Mouse (Mus musculus) layer of hippocampus, adult 8-10 months (tissue): ENCODE results near the gene Ncam1. TPM values are rescaled to one million over a fixed set of nuclear protein-coding genes. Genes with fewer than 3 reads are reported as not detected.
A peak's percentile ranks its signal among the peaks of the same experiment; 100 is the strongest.

Source experiments
- DNase-seq, 2 experiments: peaks; one replicate each; pipeline ENCODE4 v3.0.0; 2022; ENCODE audit warnings: low spot score in 2 of 2
- total RNA-seq, 4 experiments: library from RNA; stranded (reverse); gene quantifications; 2 replicates each; pipeline ENCODE4 v1.2.4; 2022

Ncam1 gene
- 100 to 1,000 TPM; 308 to 320 (median 317) TPM for total RNA-seq

GRCm38 (mm10) chr9:49798806-49799205 is at the start of gene Ncam1:
Ncam1 (minus strand) TSS chr9:49798925.
- peak; percentile 96 to 98 for DNase-seq

DNA sequence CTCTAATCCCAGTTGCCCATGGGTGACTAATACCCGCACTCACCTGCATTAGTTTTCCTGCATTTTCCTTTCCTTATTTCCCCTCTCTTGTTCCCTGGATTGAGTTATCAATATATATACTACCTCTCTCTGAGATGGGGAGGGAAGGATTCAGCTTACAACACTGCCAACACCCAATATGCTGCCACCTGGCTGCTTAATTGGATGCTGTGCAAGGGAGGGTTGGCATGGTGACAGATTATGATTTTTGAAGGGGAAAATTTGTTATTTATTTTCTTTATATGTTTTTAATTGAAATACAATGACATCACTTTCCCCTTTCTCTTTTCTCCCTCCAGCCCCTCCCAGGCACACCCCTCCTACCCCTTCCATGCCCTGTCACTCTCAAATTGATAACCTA is 35.3 kb upstream of the Ncam1 start:
- no peak for DNase-seq

DNA sequence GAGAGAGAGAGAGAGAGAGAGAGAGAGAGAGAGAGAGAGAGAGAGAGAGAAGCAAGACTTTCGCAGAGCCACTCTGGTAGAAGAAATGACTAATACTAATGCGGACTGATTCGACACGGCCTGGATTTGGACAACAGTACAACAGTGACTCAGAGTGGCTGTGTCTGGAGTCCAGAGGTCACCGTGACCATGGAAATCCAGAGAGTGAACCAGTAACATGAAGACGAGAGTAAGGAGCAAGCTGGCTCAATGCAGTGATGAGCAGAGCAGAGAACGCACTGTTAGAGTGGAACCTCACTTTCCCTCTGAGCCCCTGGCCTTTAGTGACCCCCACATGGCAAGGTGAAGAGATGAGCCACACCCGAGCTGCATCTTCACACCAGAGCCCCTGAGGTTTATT is 28.9 kb upstream of the Ncam1 start:
- DNase-seq = no peak

DNA sequence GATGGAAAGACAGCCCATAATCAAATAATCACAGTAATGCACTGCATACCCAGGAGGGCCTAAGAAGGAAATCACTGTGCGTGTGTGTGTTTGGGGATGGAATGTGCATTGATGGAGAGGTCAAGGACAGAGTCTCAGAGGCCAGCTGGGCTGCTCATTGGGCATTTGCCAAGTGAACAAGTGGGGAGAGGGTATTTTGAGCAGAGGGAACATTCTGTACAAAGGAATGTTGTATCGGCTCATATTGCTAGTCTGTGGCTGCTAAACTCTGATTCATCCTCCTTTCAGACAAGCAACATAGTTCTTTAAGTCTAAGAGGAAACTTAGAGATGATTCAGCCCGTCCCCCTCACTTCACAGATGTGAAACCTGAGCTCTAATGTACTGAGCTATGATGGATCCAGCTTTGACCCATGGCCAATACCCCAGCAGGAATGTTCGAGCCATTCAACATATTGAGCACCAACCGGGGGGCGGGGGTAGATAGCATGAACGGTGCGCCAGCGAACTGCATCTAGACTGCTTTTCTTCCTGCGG is 17.5 kb upstream of the Ncam1 start:
- DNase-seq = no peak

DNA sequence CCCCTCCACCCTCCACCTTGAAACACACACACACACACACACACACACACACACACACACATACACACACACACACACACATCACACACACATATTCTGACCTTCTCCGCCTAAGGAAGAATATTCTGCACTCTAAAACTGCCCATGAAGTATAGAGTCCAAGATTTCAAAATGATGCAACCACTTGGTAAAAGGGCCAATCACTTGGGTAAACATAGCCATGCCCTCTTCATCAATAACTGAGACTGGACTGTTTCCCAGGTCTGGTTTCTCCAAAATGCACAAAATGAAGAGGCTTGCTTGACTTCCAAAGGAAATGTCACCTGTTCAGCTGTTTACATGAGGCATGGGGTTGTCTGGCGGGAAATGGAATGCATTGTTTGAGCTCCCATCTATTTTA is 15.7 kb upstream of the Ncam1 start:
- DNase-seq = no peak

DNA sequence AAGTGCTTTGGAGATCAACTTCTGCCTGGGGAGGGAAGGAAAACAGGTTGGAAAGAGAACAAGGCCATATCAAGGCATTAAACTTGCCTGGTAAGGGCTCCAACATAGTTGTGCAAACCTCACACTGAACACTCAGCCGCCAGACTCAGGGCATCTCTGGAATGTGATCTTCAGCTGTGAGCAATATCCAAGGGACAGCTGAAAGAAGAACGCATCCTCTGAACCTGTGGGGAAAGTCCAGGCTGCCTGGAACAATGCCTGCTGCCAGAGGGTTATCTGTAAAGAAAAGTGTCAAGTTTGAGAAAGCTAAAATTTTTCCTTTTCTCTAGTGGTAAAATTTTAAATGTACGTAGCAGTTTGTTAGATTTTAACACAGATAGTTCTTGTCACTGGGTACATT is 4.5 kb upstream of the Ncam1 start:
- DNase-seq = no peak

DNA sequence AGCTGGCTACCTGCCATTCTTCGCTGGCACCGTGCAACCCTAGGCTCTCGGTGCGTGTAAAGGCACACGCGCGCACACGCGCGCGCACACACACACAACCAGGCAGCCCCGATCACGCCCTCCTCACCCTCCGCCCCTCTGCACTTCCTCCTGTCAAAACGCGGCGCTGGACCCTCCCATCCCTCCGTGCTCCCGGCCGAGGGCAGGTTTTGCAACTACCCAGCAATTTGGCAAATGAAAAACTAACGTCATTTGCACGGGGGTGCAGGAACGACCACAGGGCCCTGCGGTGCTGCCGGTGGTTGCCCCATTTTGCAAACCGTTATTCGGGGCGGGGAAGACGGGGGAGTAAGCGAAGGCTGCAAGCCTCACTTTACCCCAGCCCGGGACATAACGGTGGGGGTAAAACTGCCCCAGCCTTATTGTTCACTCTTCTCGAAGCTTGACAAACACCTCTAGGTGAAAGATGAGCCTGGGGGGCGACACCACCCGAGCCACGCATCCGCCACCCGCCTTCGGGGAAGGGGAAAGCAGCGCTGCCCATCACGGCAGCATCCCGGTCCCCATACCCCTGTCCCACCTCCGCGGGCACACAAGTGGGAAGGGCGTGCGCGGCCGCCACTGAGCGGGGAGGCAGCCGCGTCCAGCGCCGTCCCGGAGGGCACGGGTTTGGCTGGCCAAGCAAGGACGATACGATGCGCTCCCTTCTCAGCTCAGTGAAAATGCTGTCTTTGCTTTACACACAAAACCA is 729 bp downstream of the Ncam1 start:
- DNase-seq = peak; percentile 69 to 71

DNA sequence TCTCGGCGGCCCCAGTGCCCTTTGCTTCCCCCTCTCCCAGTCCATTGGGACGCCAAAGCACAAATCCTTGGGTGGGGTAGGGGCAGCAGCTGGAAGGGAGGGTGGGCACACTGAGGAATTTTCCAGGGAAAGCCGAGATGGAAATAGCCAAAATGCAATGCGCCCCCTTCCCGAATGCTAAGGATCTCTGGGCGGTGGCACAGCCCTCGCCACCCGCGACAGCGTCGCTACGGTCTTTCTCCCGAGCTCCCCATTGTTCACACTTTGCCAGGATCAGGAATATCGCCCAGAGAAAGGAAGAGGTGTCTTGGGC is 1.3 kb downstream of the Ncam1 start:
- DNase-seq = no peak

DNA sequence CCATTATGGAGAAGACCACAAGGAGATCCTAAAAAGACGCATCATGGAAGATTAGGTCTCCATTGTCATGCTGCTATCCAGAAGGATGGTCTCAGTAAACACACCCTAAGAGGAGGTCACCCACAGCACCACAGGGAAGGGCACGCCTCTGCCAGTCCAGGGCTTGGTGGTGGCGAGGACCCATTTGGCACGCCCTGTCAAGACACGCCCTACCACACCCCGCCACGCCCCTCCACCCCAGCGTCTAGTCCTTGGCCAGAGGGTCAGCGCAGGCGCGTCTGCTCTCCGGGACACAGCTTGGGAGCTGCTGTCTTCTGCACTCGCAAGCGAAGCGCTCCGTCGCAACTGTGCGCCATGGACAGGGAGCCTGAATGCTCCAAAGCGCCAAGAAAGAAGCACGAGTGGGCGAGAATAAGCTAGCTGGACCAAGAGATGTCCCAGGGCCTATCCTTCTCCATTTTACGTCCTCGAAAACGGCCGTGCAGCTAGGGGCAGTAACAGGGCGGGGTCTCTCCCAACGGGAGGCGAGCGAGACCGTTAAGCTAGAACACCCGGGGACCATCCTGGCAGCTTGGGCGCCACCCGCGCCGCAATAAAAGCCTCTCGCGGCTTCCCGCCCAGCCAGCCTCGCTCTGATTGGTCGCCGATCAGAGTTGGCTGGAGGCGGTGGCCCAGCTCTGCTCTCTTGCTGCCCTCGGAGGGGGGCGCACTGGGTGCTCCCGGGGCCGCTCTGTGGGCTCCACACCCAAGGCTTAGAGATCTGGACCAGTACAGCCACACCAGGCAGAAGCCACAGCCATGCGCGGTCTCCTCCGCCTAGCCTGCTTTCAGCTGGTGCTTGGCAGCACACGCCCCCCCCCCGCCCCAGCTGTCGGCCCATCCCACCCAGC is 1.9 kb downstream of the Ncam1 start:
- DNase-seq = peak; percentile 81 to 84

- no peak for DNase-seq
Observed at GRCm38 (mm10) chr9:49795881-49796280, 2.8 kb downstream of the Ncam1 start.

DNA sequence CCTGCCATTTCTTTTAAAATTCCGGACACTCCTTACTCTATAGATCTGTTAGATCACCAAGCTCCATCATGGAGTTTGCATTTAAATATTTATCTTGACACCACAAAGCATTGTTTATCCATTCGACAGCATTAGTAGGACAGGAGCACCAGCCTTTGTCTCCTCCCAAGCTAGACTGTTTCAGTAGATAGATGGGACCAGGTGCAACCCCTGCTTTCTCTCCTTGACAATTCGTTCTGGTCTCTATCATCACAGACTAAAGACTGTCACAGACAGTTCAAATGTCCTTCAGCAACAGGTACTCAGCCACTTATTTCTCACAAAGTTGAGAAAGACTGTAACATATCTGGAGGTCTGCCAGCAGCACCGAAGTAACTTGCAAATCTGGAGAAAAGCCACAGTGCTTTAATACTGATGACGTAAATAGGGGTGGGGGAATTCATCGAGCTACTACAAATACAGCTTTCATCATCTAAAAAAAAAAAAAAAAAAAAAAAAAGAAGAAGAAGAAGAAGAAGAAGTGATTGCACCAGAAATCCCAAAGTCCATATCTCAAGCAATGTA is 4.7 kb downstream of the Ncam1 start:
- DNase-seq = no peak

- DNase-seq = no peak
Observed at GRCm38 (mm10) chr9:49793241-49793640, 5.5 kb downstream of the Ncam1 start.

GRCm38 (mm10) chr9:49792646-49793045 is 6.1 kb downstream of the Ncam1 start:
- no peak for DNase-seq

- no peak for DNase-seq
Observed at GRCm38 (mm10) chr9:49781016-49781772, 17.5 kb downstream of the Ncam1 start.

- no peak for DNase-seq
Observed at GRCm38 (mm10) chr9:49777015-49777637, 21.6 kb downstream of the Ncam1 start.

DNA sequence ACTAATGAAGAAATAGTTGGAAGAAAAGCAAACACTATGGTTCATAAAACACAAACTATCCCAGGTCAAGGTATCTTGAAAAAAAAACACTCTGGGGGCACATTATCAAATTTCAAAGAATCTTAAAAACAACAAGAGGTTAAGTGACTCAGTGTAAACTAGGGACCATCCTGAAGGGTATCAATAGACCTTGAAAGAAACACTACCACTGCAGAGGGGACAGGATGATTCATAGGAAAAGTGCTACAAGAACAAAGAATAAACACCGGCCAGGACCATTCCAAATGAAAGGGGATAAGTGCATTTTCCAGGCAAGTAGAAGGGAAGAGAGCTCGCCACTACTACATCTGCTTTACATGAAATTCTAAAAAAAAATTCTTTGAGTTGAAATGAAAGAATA is 32.1 kb downstream of the Ncam1 start:
- no peak for DNase-seq

- no peak for DNase-seq
Observed at GRCm38 (mm10) chr9:49760571-49760970, 38.2 kb downstream of the Ncam1 start.

DNA sequence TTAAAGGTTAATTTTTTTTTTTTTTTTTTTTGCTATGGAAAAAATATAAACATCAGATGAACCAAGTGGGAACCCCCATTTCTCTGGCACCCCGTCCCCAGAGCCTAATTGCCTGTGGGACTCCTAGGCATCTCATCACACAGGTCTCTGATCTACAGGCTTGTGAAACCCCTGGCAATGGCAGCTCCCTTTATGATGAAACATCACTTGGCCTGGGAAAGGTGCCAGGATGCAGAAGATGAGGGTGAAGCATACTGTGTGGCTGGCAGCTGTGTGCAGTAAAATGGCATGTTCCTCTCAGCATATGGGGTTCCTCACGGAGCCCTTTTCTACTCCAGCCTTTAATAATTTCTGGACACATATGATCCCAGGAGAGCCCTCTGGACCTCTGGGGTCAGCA is 40.3 kb downstream of the Ncam1 start:
- DNase-seq = peak in 1 of 2 experiments; percentile 35

DNA sequence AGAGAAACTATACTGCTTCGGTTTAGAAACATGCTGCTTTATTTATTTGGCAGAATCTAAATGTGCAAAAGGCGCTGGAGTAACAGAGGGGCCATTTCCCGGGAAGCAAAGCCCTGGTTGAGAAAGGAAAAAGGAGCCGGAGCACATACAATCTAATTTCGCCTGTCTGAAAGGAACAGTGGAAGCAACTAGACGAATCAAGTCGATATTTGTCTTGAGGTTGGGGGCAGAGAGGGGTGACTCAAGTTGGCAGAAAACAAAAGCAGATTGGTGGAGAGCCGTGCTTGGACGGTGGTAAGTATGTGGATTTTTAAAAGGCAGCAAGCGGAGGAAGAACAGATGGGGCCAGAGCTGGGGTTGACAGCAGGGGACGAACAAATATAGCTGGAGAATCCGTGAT is 40.7 kb downstream of the Ncam1 start:
- no peak for DNase-seq

- DNase-seq = no peak
Observed at GRCm38 (mm10) chr9:49757582-49757981, 41.1 kb downstream of the Ncam1 start.

DNA sequence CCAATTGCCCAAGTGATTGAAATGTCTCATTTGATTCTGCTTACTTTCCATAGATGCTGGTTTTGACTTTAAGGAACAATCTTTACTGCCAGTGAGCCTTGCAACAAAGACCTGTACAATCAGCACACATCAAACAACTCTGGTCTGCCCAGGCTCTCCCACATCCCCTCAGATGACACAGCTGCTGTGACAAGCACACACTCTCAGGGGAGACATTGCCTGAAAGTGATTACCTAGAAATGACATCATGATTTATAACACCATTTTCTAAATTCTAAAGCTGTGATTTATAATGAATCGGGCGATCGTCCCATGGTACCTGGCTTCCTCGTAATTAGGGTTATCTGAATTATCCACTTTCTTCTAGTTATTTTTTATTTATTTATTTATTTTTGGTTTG is 42.0 kb downstream of the Ncam1 start:
- DNase-seq = no peak
